Mouse (Mus musculus) bone marrow macrophage, adult 2 months (primary cell): ENCODE results near the gene Rnf212. TPM values are rescaled to one million over a fixed set of nuclear protein-coding genes. Genes with fewer than 3 reads are reported as not detected.

Source experiments
- H3K27ac ChIP-seq: 2 replicates; pipeline ENCODE4 v1.5.1; 2012; ENCODE audit warnings: low read depth, low read length; ENCODE audit not compliant: insufficient read depth
- H3K4me1 ChIP-seq: 2 replicates; pipeline ENCODE4 v1.6.1; 2012; ENCODE audit warnings: low read length; ENCODE audit not compliant: control insufficient read depth, insufficient read depth
- H3K4me3 ChIP-seq: 2 replicates; pipeline ENCODE4 v1.5.1; 2012; ENCODE audit warnings: mild to moderate bottlenecking, low read length, moderate library complexity; ENCODE audit not compliant: insufficient read depth
- CTCF ChIP-seq: IDR thresholded peaks from 2 replicates; pipeline ENCODE4 v1.5.1; 2012; ENCODE audit warnings: low read depth, mild to moderate bottlenecking, low read length, moderate library complexity
- POLR2A ChIP-seq: IDR thresholded peaks from 2 replicates; pipeline ENCODE4 v1.6.1; 2012; ENCODE audit warnings: mild to moderate bottlenecking, low read depth, low read length, borderline replicate concordance
- polyA plus RNA-seq: library from polyadenylated mRNA; stranded (reverse); fragments of >200 nt; gene quantifications from 2 replicates; pipeline ENCODE4 v1.2.4, GENCODE M21; 2012; ENCODE audit not compliant: missing spikeins, insufficient read depth, insufficient read length

The Rnf212 gene
- polyA plus RNA-seq, 1 experiment, result 0.66 TPM

DNA sequence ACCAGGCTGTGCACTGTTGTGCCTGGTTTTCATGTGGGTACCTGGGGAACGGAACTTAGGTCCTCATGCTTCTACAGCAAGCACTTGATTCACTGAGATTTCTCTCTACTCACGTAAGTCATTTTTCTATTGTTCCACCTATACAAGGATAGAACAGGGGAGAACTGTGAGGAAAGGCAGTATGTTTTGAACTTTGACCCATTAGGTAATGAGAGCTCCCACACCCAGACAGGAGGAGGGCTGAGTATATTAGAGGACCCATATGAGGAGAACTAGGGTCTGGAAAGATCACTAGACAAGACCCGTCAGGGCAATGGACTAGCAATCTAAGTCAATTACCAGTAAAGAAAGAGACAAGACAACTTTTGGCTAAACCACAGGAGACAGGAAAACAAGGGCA is 30.2 kb downstream of the Rnf212 start:
- H3K4me1 ChIP-seq, result peaks cover 2% of the 10 kb centered on the region; the same call in 1 of the 2 replicates
- TF ChIP-seq CTCF (no peak), POLR2A (no peak)
- no peak overlapping the region for H3K27ac ChIP-seq

GRCm38 (mm10) chr5:108743856-108744255 is 30.9 kb downstream of the Rnf212 start:
- no peak for TF ChIP-seq CTCF
- TF ChIP-seq POLR2A, result no peak
- Histone ChIP-seq H3K4me3 (no peak overlapping the region), H3K4me1 (peaks cover 2% of the 10 kb centered on the region; the same call in 1 of the 2 replicates), H3K27ac (no peak overlapping the region)

More for the DNA sequence above, 30.2 kb downstream of the Rnf212 start:
- no peak overlapping the region for H3K4me3 ChIP-seq

DNA sequence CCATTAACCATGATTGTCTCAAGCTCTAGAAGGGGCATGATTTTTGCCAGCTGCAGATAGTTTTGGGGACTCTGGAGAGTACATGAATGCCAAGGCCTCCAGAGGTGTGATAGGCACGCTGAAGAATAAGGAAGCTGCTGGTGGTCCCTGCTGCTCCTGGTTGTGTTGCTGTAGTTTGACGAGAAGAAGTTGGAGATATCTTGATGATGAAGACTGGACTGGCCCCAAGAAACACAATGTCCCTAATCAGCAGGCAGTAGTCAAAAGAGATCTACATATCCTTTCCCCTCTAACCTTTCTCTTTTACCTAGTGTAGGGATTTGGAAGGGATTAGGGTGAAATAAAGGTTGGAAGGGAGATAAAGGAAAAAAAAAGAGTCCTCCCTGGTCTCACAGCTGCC is 32.2 kb downstream of the Rnf212 start:
- no peak overlapping the region for H3K4me3 ChIP-seq
- H3K27ac ChIP-seq, result no peak overlapping the region
- TF ChIP-seq POLR2A (no peak), CTCF (no peak)
- peaks cover 2% of the 10 kb centered on the region; the same call in 1 of the 2 replicates for H3K4me1 ChIP-seq

GRCm38 (mm10) chr5:108741844-108742243 is 32.9 kb downstream of the Rnf212 start:
- Histone ChIP-seq H3K4me3 (no peak overlapping the region), H3K27ac (no peak overlapping the region), H3K4me1 (peaks cover 2% of the 10 kb centered on the region; the same call in 1 of the 2 replicates)
- TF ChIP-seq POLR2A, result no peak

DNA sequence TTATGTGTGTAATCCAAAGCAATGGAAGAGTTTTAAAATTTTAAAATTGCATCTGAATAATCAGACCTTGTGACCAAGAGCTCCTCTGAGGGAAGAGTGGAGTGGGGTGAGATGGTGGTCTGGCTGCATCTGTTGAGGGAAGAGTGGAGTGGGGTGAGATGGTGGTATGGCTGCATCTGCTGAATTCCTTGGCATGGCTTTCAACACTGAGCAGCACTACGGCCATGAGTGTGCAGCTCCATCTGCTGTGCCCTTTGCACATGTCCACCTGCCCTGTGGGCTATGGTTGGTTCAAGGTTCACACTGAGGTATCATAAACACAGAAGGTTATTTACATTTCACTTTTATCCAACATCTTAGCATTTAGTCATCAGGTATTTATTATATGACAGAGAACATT is 47.4 kb downstream of the Rnf212 start:
- Histone ChIP-seq H3K27ac (no peak overlapping the region), H3K4me1 (no peaks in the 10 kb centered on the region), H3K4me3 (no peak overlapping the region)
- TF ChIP-seq POLR2A (no peak), CTCF (no peak)

- no peaks in the 10 kb centered on the region for H3K4me1 ChIP-seq
- H3K4me3 ChIP-seq, result no peak overlapping the region
- H3K27ac ChIP-seq, result no peak overlapping the region
- no peak for TF ChIP-seq POLR2A
- peak; percentile 72 for TF ChIP-seq CTCF
These were observed 48.1 kb downstream of the Rnf212 start for GRCm38 (mm10) chr5:108726557-108727248.

GRCm38 (mm10) chr5:108724006-108724405 is 50.8 kb downstream of the Rnf212 start:
- Histone ChIP-seq H3K27ac (no peak overlapping the region), H3K4me1 (no peaks in the 10 kb centered on the region), H3K4me3 (no peak overlapping the region)
- no peak for TF ChIP-seq POLR2A
- TF ChIP-seq CTCF, result no peak

- no peaks in the 10 kb centered on the region for H3K4me1 ChIP-seq
- TF ChIP-seq CTCF (no peak), POLR2A (no peak)
- H3K4me3 ChIP-seq, result no peak overlapping the region
These were observed 55.0 kb downstream of the Rnf212 start for GRCm38 (mm10) chr5:108719761-108720160.

DNA sequence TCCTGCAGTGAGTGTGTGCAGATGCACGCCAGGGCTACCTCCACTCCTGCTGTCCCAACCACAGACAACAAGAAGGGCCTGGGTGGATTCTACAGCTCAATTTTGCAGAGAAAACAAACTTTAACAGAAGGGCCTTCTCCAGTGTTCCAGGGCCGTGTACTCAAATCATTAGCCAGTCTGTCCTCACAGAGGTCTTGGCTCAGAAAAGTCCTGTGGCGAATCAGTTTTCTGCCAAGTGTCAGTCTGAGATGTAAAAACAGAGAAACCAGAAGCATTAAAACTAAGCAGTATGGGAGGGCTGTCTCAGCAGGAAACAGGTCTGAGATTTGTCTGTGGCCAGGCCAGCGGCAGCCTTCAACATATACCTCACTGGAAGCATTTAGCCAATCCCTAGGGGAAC is 56.7 kb downstream of the Rnf212 start:
- Histone ChIP-seq H3K27ac (no peak overlapping the region), H3K4me3 (no peak overlapping the region), H3K4me1 (no peaks in the 10 kb centered on the region)
- TF ChIP-seq POLR2A, result no peak
- no peak for TF ChIP-seq CTCF

More at GRCm38 (mm10) chr5:108719761-108720160, 55.0 kb downstream of the Rnf212 start:
- H3K27ac ChIP-seq, result no peak overlapping the region

GRCm38 (mm10) chr5:108715974-108716373 is 58.8 kb downstream of the Rnf212 start:
- Histone ChIP-seq H3K27ac (no peak overlapping the region), H3K4me3 (no peak overlapping the region), H3K4me1 (peaks cover 2% of the 10 kb centered on the region; the same call in 1 of the 2 replicates)
- no peak for TF ChIP-seq CTCF
- TF ChIP-seq POLR2A, result no peak

DNA sequence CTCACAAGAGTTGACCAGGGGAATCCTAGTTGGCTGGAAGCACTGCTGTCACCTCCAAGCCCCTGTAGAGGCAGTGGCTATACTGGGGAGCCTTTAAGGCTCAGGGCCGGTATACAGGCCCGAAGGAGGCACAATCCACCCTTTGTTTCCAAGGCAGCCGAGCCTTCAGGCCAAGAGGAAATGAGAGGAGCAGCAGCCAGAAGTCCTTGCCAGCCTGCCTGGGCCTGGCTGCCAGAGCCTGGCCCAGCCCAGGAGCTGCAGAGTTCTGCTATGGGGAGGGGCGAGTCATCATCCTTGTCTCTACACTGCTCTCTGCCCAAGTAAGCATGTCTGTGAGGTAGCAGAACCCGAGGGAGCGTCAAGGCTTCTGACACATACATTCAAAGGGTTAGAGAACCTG is 60.6 kb downstream of the Rnf212 start:
- Histone ChIP-seq H3K4me3 (no peak overlapping the region), H3K4me1 (peaks cover 5% of the 10 kb centered on the region; the same call in 1 of the 2 replicates), H3K27ac (no peak overlapping the region)
- TF ChIP-seq CTCF (no peak), POLR2A (no peak)
